Mouse (Mus musculus) kidney, postnatal 0 days (tissue): Measurements from ENCODE around the gene B4galnt4. TPM values are rescaled to one million over a fixed set of nuclear protein-coding genes. Genes with fewer than 3 reads are reported as not detected.

Experiments used
- ATAC-seq: fragments of 200-750 bp; cut with Nextera tagmentation; replicated peaks from 2 replicates; pipeline ENCODE4 v1.8.0; 2017; ENCODE audit warnings: low read depth, moderate number of reproducible peaks, moderate TSS enrichment, moderate library complexity; ENCODE audit not compliant: low FRiP score
- DNase-seq: peaks from one replicate; pipeline ENCODE4 v3.0.0-alpha.2; 2016; ENCODE audit warnings: low spot score
- H3K27ac ChIP-seq: fragments of 300-500 bp; sonication (generic); 2 replicates; pipeline ENCODE4 v1.5.1; 2014; ENCODE audit warnings: mild to moderate bottlenecking
- H3K27me3 ChIP-seq: fragments of 300-500 bp; sonication (generic); 2 replicates; pipeline ENCODE4 v1.6.1; 2014; ENCODE audit warnings: low read length, mixed read lengths; ENCODE audit not compliant: insufficient read depth
- H3K36me3 ChIP-seq: fragments of 300-500 bp; sonication (generic); 2 replicates; pipeline ENCODE4 v1.6.1; 2014; ENCODE audit warnings: low read length, mixed read lengths; ENCODE audit not compliant: insufficient read depth
- H3K4me1 ChIP-seq: fragments of 300-500 bp; sonication (generic); replicated peaks from 2 replicates; pipeline ENCODE4 v1.6.1; 2014; ENCODE audit warnings: antibody characterized with exemption, low read length, mixed read lengths; ENCODE audit not compliant: insufficient read depth
- H3K4me2 ChIP-seq: fragments of 300-500 bp; sonication (generic); 2 replicates; pipeline ENCODE4 v1.6.1; 2014; ENCODE audit warnings: mild to moderate bottlenecking, low read length, moderate library complexity, mixed read lengths
- H3K4me3 ChIP-seq: fragments of 300-500 bp; sonication (generic); replicated peaks from 2 replicates; pipeline ENCODE4 v1.5.1; 2014; ENCODE audit warnings: low read depth, low read length
- H3K9ac ChIP-seq: fragments of 300-500 bp; sonication (generic); 2 replicates; pipeline ENCODE4 v1.6.1; 2014; ENCODE audit warnings: low read depth, low read length
- H3K9me3 ChIP-seq: fragments of 300-500 bp; sonication (generic); replicated peaks from 2 replicates; pipeline ENCODE4 v1.6.1; 2016; ENCODE audit warnings: low read length, inconsistent platforms, mixed read lengths
- CTCF ChIP-seq: IDR thresholded peaks from 2 replicates; pipeline ENCODE4 v1.5.1; 2016; ENCODE audit warnings: antibody characterized with exemption, low read depth, mild to moderate bottlenecking, moderate library complexity
- WGBS: fragments of 180-500 bp; shearing (Covaris S2); extraction: QIAGEN DNeasy Blood & Tissue Kit; methylation state at CpG from one replicate; pipeline ENCODE4 v1.1.7; 2014; 5-methylcytosine and 5-hydroxymethylcytosine counted together
- polyA plus RNA-seq: library from polyadenylated mRNA; unstranded; fragments of >200 nt; fragmentation: Nextera tagmentation; extraction: Ambion mirVana; gene quantifications from 2 replicates; pipeline ENCODE4 v1.2.1, GENCODE M21; 2015

Gene B4galnt4
- polyA plus RNA-seq, 1 experiment from 2014 or later, result 7.4 TPM

DNA sequence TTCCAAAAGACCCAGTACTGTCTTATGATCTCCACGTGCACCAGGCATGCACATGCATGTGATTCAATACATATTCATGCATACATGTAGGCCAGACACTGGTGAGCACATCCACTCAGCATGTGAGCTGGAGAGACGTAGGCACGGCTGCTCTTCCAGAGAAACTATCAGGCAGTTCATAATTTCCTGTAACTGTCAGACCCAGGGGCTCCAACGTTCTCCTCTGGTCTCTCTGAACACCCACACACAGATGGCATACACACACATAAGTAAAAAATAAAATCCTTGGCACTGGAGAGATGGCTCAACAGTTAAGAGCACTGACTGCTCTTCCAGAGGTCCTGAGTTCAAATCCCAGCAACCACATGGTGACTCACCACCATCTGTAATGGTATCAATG, 12.9 kb downstream of the B4galnt4 start:
- no peak overlapping the region for H3K27ac ChIP-seq
- H3K9me3 ChIP-seq, result no peaks in the 10 kb centered on the region
- H3K36me3 ChIP-seq, result no peaks in the 10 kb centered on the region
- no peak overlapping the region for H3K4me2 ChIP-seq
- DNase-seq (no peak), ATAC-seq (no peak)
- no peak for TF ChIP-seq CTCF
- H3K4me1 ChIP-seq, result 0 out of 2 replicates have a peak, but pooled peaks cover 10% of the 10 kb centered on the region
- no peak overlapping the region for H3K9ac ChIP-seq
- H3K4me3 ChIP-seq, result no peak overlapping the region
- H3K27me3 ChIP-seq, result peaks cover 10% of the 10 kb centered on the region; the same call in 1 of the 2 replicates
- WGBS, result 79% methylated on average over 4 of the region's 4 CpGs

DNA sequence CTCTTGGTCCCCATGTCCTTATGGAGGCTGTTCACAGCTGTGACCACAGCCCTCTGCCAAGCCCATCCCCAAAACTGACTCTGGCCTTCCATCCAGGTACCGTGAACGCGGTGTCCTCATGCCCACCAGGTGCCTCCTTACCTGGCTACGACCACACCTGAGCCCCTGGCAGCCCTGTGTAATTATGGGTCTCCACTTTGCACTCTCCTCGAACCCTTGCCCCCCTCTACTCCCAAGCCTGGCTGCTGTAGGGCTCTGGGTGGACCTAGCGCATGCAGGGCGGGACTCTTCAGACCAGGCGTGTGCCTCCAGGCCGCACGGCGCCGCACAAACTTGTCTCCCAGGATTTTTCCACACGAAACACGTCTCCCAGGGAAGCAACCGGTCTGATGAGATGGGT, 16.9 kb downstream of the B4galnt4 start, which contains the start of gene Pkp3:
Pkp3 (plus strand) TSS at position 378 of the 400 bp plus-strand sequence.
- Histone ChIP-seq H3K4me3 (no peak within 1 kb of the TSS), H3K4me2 (no peak within 1 kb of the TSS), H3K36me3 (no peaks in the 10 kb centered on the region), H3K27me3 (no peaks in the 10 kb centered on the region), H3K9me3 (no peaks in the 10 kb centered on the region), H3K4me1 (no peaks in the 10 kb centered on the region; the same call in 1 of the 2 replicates), H3K27ac (no peak within 1 kb of the TSS), H3K9ac (no peak within 1 kb of the TSS)
- DNase-seq, result no peak
- WGBS, result 90% methylated on average over 15 of the region's 15 CpGs
- no peak for ATAC-seq
- TF ChIP-seq CTCF, result no peak

DNA sequence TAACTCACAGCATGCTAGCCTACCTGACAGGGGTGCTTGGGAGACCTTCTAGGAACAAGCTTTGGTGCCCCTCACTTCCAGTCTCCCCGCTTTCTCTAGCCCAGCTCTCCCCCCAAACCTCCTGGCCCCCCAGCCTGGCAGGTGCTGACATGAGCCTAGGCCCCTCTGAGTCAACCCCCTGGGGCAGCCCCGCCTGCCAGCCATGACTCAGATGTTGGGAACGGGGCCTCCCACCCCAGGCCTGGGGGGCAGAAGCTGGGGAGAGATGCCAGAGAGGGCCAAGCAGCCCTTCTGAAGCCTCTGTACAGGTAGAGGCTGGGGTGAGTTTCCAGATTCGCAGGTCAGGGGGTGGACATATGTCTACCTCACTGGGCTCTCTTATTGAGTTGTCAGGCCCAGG, 18.0 kb downstream of the B4galnt4 start:
- Histone ChIP-seq H3K4me2 (no peak overlapping the region), H3K4me3 (no peak overlapping the region), H3K4me1 (no peaks in the 10 kb centered on the region; the same call in 1 of the 2 replicates), H3K27ac (no peak overlapping the region), H3K27me3 (no peaks in the 10 kb centered on the region), H3K9me3 (no peaks in the 10 kb centered on the region), H3K36me3 (0 out of 2 replicates have a peak, but pooled peaks cover under 1% of the 10 kb centered on the region), H3K9ac (no peak overlapping the region)
- no peak for ATAC-seq
- WGBS, result 71% methylated on average over 4 of the region's 4 CpGs
- DNase-seq, result no peak
- no peak for TF ChIP-seq CTCF

DNA sequence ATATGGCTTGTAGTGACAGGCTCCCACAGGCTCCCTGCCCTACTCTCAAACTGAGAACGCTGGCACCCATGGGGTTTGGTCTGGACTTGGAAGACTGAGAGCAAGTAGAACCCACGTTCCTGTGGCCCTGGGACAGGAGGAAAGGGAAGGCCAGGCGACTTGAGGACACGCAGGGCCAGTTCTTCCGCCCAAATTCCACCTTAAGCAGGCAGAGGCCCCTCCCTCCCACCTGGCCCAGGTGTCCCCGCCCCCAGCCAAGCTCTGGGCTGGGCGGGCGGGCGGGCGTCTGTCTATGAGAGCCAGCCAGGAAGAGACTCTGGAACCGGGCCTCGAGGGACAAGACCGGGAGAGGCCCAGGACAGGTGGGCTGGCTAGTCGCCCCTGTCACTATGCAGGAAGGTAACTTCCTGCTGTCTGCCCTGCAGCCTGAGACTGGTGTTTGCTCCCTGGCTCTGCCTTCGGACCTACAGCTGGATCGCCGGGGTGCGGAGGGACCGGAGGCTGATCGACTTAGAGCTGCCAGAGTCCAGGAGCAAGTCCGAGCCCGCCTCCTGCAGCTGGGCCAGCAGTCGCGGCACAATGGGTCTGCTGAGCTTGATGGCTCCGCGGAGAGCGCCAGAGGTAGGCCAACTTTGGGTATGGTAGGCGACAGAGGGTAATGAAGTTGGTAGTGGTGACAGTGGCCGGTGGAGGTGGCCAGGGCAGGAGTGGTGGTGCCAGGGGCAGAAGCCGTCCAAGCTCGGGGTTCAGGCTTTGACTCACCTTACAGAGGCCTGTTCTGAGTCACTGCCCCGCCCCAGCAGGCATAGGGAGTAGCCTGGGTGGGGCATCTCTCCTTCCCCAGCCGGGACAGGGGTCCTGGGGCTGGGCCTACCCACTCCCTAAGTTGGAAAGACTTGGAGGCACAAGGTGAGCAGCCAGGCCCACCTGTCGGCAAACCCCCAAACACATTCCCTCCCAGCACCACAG, 18.9 kb downstream of the B4galnt4 start:
- Histone ChIP-seq H3K4me2 (peak overlapping the region; percentile 48), H3K27ac (peak overlapping the region; percentile 31; the same call in 1 of the 2 replicates), H3K36me3 (0 out of 2 replicates have a peak, but pooled peaks cover 6% of the 10 kb centered on the region), H3K9ac (peak overlapping the region; percentile 42; the same call in 1 of the 2 replicates), H3K4me1 (no peaks in the 10 kb centered on the region; the same call in 1 of the 2 replicates), H3K27me3 (no peaks in the 10 kb centered on the region), H3K4me3 (peak overlapping the region; percentile 24), H3K9me3 (no peaks in the 10 kb centered on the region)
- ATAC-seq (peak; percentile 63), DNase-seq (no peak)
- no peak for TF ChIP-seq CTCF
- 19% methylated on average over 34 of the region's 34 CpGs for WGBS

DNA sequence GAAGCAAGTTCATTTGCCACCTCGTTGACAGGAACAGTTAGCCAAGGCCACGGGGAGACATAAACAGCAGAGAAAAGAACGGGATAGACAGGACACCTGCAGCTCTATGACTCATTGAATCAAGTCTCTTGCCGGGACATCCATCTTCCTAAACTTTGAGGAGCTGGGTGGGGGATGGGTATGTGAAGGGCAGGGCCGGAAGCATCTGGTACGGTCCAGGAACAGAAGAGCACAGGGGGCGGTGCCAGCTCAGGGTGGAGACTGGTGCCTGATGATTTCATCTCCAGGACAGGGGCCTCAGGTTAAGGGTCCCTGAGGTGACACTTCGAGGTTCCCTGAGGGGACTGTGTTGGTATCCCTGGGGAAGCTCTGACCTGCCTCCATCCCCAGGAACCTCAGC, 27.0 kb downstream of the B4galnt4 start:
- H3K4me1 ChIP-seq, result peaks cover 5% of the 10 kb centered on the region
- DNase-seq, result no peak
- no peak overlapping the region for H3K27ac ChIP-seq
- H3K36me3 ChIP-seq, result 0 out of 2 replicates have a peak, but pooled peaks cover 6% of the 10 kb centered on the region
- H3K27me3 ChIP-seq, result no peaks in the 10 kb centered on the region
- WGBS, result 45% methylated on average over 8 of the region's 8 CpGs
- no peak overlapping the region for H3K9ac ChIP-seq
- H3K9me3 ChIP-seq, result no peaks in the 10 kb centered on the region
- H3K4me2 ChIP-seq, result no peak overlapping the region
- H3K4me3 ChIP-seq, result no peak overlapping the region
- TF ChIP-seq CTCF, result no peak
- ATAC-seq, result no peak

DNA sequence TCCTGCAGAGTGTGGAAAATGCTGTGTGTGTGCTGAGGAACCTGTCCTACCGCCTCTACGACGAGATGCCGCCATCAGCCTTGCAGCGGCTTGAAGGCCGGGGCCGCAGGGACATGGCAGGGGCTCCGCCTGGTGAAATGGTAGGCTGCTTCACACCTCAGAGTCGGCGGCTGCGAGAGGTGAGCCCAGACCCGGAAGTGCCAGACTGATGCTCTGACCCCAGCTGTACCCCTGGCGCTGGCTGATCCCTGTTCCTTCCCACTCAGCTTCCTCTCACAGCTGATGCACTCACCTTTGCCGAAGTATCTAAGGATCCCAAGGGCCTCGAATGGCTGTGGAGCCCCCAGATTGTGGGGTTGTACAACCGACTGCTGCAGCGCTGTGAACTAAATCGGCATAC, 27.6 kb downstream of the B4galnt4 start:
- Histone ChIP-seq H3K36me3 (0 out of 2 replicates have a peak, but pooled peaks cover 6% of the 10 kb centered on the region), H3K4me2 (no peak overlapping the region), H3K27me3 (no peaks in the 10 kb centered on the region), H3K4me3 (no peak overlapping the region), H3K27ac (no peak overlapping the region), H3K9me3 (no peaks in the 10 kb centered on the region), H3K4me1 (peaks cover 7% of the 10 kb centered on the region), H3K9ac (no peak overlapping the region)
- TF ChIP-seq CTCF, result no peak
- DNase-seq, result no peak
- 17% methylated on average over 18 of the region's 18 CpGs for WGBS
- no peak for ATAC-seq
